Mouse (Mus musculus) adrenal gland, postnatal 0 days (tissue): ENCODE data around the gene Irf2bp1. TPM values are rescaled to one million over a fixed set of nuclear protein-coding genes. Genes with fewer than 3 reads are reported as not detected.

Experiments used
- polyA plus RNA-seq: library from polyadenylated mRNA; unstranded; fragments of >200 nt; fragmentation: Nextera tagmentation; extraction: Ambion mirVana; gene quantifications from 2 replicates; pipeline ENCODE4 v1.2.1, GENCODE M21; 2015

The Irf2bp1 gene
- polyA plus RNA-seq = 15.6 and 16.6 TPM in 2 replicates

DNA sequence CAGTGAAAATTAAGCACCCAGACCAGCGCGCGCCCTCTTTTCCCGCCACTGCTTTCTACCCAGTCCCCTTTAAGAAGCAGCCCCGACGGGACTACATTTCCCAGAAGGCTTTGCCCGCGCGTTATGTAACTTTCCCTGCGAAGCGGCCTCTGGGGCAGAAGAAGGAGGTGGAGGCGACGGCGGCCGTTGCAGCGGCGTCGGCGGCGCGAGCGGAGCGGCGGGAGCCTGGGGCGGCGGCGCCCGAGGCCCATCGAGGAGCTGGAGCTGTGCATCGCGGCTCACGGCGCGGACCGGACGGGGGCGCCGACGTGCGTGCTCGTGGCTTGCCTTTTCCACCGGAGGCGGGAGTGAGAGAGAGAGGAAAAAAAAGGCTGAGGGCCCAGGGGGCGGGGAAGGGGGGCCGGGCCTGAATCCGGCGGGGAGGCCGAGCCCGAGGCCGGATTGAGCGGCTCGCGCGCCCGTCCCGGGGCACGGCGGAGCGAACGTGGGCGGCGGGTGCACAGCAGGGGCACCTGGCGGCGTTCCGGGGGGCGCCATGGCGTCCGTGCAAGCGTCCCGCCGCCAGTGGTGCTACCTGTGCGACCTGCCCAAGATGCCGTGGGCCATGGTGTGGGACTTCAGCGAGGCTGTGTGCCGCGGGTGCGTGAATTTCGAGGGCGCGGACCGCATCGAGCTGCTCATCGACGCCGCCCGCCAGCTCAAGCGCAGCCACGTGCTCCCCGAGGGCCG lies at the start of gene Irf2bp1:
Gene Irf2bp1, plus strand, starts transcription at position 143 of the 729 bp plus-strand sequence.

DNA sequence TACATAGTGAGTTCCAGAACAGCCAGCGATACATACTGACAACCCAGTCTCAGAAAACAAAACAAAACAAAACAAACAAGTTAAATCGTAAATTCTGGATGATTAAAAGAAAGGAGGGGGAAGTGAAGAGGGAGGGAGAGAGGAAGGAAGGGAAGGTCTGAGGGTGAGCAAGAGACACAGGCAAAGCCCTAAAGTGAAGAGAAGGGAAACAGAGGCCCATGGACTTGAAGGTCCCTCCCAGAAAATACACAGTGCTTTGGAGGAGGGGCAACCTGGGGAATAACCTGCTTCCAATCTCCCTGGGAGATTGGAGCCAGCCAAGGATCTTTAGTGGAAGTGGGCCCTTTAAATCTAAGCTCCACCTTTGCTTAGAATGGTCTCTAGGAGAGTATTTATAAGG lies 16.7 kb upstream of the Irf2bp1 start, which contains the start of gene Nanos2:
Gene Nanos2, plus strand, starts transcription at position 301 of the 400 bp plus-strand sequence.

DNA sequence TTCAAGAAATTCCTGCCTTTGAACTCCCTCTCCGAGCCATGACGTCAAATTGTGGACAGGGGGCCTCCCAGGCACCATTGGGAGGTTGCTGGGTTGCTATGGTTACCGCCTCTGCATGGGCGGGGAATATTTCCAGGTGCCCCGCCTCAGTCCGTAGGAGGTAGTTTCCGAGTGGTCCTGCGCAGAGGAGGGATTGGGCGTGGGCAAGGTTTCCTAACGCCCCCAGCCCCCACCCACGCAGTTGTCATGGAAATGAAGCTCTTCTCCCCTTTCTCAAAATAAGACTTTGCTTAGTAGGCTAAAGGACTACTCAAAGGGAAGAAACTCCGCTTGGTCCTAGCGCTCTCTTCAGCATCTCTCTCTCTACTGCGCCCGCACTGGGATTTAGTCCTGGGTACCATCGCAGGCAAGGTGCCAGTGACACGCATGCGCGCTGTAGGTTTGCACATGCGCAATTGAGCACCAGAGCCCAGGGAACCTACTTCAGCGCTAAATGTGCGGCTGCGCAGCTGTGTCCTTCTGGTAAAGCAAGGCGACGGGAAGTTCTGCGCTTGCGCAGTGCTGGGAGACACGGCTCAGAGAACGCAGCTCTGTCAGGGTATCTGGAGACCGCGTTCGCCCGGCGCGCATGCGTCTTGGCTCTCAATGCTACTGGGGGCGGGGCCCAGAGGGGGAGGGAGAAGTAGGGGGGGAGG lies 13.1 kb upstream of the Irf2bp1 start, which contains the start of gene Mypop:
Gene Mypop, plus strand, starts transcription at position 645 of the 695 bp plus-strand sequence.

DNA sequence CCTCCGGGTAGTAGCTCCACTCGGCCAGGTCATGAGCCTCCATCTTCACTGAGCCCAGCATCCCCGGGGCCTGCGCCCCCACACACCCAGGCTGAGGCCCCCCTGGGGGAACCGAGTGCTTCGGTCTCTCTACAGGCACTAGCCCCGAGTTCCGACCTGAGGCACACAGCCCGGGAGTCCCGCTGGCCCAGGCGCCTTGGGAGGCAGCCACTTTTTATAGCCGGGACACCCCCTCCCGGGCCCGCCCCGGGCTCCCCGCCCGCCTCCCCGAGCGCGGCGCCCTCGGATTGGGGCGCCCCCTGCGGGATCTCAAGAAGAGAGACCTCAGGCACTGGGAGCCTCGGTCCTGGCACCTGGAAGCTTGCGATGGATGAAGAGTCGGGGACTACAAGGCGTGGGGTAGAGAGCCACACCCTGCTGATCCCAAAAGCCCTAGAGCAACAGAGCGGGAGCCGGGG lies 19.5 kb downstream of the Irf2bp1 start, which contains the start of gene Foxa3:
Gene Foxa3, minus strand, starts transcription at position 182 of the 458 bp plus-strand sequence.

DNA sequence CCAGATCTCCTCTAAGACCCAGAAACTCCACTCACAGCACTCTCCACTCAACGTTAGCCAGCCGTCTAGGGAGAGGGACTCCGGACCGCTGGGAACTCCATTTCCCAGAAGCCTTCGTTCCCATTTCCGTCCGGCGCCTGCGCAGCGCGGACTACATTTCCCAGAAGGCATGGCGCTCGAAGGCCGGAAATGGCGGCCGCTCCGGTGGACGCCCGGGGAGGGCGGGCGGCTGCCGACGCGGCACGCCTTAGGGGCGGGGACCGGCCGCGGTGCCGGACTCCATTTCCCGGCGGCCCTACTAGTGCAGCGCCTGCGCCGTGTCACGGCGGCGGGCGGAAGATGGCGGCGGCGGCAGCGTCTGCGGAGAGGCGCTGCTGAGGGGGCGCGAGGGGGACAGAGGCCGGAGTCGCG lies 20.3 kb downstream of the Irf2bp1 start, which contains the start of gene Sympk:
Gene Sympk, plus strand, starts transcription at position 282 of the 411 bp plus-strand sequence.

DNA sequence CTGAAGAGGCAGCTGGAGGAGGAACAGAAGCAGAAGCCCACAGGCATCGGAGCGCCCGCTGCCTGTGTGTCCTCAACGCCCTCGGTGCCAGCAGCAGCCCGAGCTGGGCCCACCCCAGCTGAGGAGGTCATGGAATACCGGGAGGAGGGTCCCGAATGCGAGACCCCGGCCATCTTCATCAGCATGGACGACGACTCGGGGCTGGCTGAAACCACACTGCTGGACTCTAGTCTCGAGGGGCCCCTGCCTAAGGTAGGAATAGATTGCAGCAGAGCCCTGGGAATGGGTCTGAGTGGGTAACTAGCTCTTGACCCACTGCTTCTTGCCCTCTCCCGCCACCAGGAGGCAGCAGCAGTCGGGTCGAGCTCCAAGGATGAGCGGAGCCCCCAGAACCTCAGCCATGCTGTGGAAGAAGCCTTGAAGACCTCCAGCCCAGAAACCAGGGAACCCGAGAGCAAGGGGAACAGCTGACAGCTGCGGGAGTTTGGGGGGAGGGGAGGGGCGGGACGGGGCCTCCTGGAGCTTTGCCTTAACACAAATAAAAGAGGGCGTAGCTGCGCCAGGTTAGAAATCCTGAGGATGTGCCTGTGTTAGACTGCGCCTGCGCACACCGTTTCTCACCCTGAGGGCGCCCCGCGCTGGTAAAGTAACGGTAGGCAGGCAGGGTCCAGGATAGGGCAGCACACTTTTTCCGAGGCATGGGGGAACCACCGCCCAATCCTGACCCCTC lies 50.4 kb downstream of the Irf2bp1 start, which contains the start of gene Rsph6a:
Gene Rsph6a, plus strand, starts transcription at position 644 of the 730 bp plus-strand sequence.

Other genes starting within 250 kb of the Irf2bp1 start
- not detected in 2 replicates for gene Psg19, start 205.5 kb upstream of the Irf2bp1 start, polyA plus RNA-seq
- gene Psg17, start 182.4 kb upstream of the Irf2bp1 start, polyA plus RNA-seq = 0.08 and 0.12 TPM in 2 replicates
- gene Mill2, start 164.1 kb upstream of the Irf2bp1 start, polyA plus RNA-seq = 4.0 and 7.8 TPM in 2 replicates
- gene Pglyrp1, start 132.7 kb upstream of the Irf2bp1 start, polyA plus RNA-seq = 7.2 and 13.5 TPM in 2 replicates
- 17.2 and 17.7 TPM in 2 replicates for gene Ccdc61, start 93.6 kb upstream of the Irf2bp1 start, polyA plus RNA-seq
- gene Nova2, start 78.2 kb upstream of the Irf2bp1 start, polyA plus RNA-seq = 0.58 and 0.68 TPM in 2 replicates
- 0.16 TPM in 1 of 2 replicates, not detected in the other for gene Nanos2, start 16.6 kb upstream of the Irf2bp1 start, polyA plus RNA-seq
- gene Mypop, start 12.8 kb upstream of the Irf2bp1 start, polyA plus RNA-seq = 4.6 and 4.8 TPM in 2 replicates
- gene Foxa3, start 19.5 kb downstream of the Irf2bp1 start, polyA plus RNA-seq = 1.1 and 2.4 TPM in 2 replicates
- gene Sympk, start 20.3 kb downstream of the Irf2bp1 start, polyA plus RNA-seq = 14.9 and 20.6 TPM in 2 replicates
- not detected in 2 replicates for gene Rsph6a, start 50.6 kb downstream of the Irf2bp1 start, polyA plus RNA-seq
- gene Dmwd, start 72.2 kb downstream of the Irf2bp1 start, polyA plus RNA-seq = 14.5 and 21.0 TPM in 2 replicates
- gene Dmpk, start 79.8 kb downstream of the Irf2bp1 start, polyA plus RNA-seq = 21.6 and 28.7 TPM in 2 replicates
- 4.2 and 5.9 TPM in 2 replicates for gene Six5, start 90.5 kb downstream of the Irf2bp1 start, polyA plus RNA-seq
- gene Gm4969, start 114.3 kb downstream of the Irf2bp1 start, polyA plus RNA-seq = 0.33 and 0.44 TPM in 2 replicates
- 5.8 and 8.7 TPM in 2 replicates for gene Fbxo46, start 115.8 kb downstream of the Irf2bp1 start, polyA plus RNA-seq
- gene Qpctl, start 145.2 kb downstream of the Irf2bp1 start, polyA plus RNA-seq = 10.3 and 16.6 TPM in 2 replicates
- gene Snrpd2, start 145.7 kb downstream of the Irf2bp1 start, polyA plus RNA-seq = 109 and 149 TPM in 2 replicates
- 0.33 and 0.54 TPM in 2 replicates for gene Gipr, start 162.1 kb downstream of the Irf2bp1 start, polyA plus RNA-seq
- 5.5 and 7.8 TPM in 2 replicates for gene Eml2, start 172.4 kb downstream of the Irf2bp1 start, polyA plus RNA-seq
- gene Gpr4, start 208.5 kb downstream of the Irf2bp1 start, polyA plus RNA-seq = 0.98 and 2.9 TPM in 2 replicates
- gene Opa3, start 224.3 kb downstream of the Irf2bp1 start, polyA plus RNA-seq = 15.0 and 17.1 TPM in 2 replicates